Mouse (Mus musculus): ENCODE data around the gene Sema5a. TPM values are rescaled to one million over a fixed set of nuclear protein-coding genes. Genes with fewer than 3 reads are reported as not detected.

Sema5a gene
- polyA plus RNA-seq, 1 experiment, result 6.4 TPM

DNA sequence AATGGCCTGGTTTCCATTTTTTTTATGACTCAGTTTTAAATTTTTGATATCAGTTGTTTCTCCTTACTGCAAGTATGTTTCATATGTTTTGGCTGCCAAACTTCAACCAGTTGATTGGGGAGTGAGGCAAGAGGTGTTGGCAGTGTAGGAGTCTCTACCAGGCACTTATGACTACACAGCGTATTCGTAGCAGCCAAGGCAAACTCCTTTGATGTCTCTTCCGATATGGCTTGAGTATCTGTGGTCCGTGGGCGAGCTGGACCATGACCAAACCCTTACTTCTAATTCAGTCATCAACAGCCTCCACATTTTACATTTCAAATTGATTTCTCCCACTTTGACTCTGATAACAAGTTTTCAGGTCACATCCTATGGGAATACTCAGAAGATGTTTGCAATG is 52.7 kb downstream of the Sema5a start:
- Histone ChIP-seq H3K79me3 (ENCODE audit: low read depth) (no peaks in the 10 kb centered on the region), H3K27me3 (ENCODE audit: control insufficient read depth, insufficient read depth, insufficient read length) (no peaks in the 10 kb centered on the region), H3K79me2 (ENCODE audit: control insufficient read depth, insufficient read depth) (peaks cover 10% of the 10 kb centered on the region), H3K4me3 (ENCODE audit: insufficient read depth, poor library complexity, severe bottlenecking) (no peak overlapping the region), H3ac (ENCODE audit: control insufficient read depth, insufficient read length, low read depth) (no peak overlapping the region), H3K36me3 (ENCODE audit: control insufficient read depth, insufficient read depth) (peaks cover 4% of the 10 kb centered on the region)
- no peak for TF ChIP-seq MYOD1 (IDR thresholded peaks at IDR 0.05; ENCODE audit: control insufficient read depth, insufficient read length, low read depth)
- no peak for TF ChIP-seq MAX (IDR thresholded peaks at IDR 0.05)
- no peak for TF ChIP-seq CTCF (IDR thresholded peaks at IDR 0.05; ENCODE audit: control insufficient read depth, insufficient read depth, insufficient read length)
- no peak for TF ChIP-seq USF1 (IDR thresholded peaks at IDR 0.05; ENCODE audit: low read depth)
- TF ChIP-seq CEBPB (IDR thresholded peaks at IDR 0.05; ENCODE audit: low read depth), result no peak
- TF ChIP-seq FOSL1 (IDR thresholded peaks at IDR 0.05; ENCODE audit: insufficient read depth, low read length, poor library complexity, severe bottlenecking), result no peak
- no peak for TF ChIP-seq MYOG (IDR thresholded peaks at IDR 0.05; ENCODE audit: control insufficient read depth, extremely low read depth, insufficient read length)

DNA sequence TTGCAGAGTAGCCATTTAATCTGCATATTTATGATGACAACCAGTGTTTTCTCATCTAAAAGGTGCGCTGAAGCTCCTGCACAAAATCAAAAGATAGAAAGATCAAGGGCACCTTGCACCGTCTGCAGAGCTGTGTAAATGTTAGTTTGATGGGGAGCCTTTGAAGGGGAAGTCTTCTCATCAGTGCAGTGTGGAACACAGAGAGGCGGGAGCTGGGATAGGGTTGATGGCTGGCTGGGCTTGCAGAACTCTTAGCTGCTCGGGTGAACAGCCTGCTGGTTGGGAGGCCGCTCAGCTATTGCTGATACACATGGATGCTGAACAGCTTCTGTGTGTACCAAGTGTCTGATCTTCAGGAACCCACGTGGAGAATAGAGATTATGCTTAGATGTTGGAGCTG is 53.9 kb downstream of the Sema5a start:
- H3K27me3 ChIP-seq (ENCODE audit: control insufficient read depth, insufficient read depth, insufficient read length), result no peaks in the 10 kb centered on the region
- H3K79me2 ChIP-seq (ENCODE audit: control insufficient read depth, insufficient read depth), result peaks cover 5% of the 10 kb centered on the region
- no peak overlapping the region for H3K4me3 ChIP-seq (ENCODE audit: insufficient read depth, poor library complexity, severe bottlenecking)
- no peaks in the 10 kb centered on the region for H3K79me3 ChIP-seq (ENCODE audit: low read depth)
- TF ChIP-seq USF1 (IDR thresholded peaks at IDR 0.05; ENCODE audit: low read depth), result no peak
- no peak for TF ChIP-seq MAX (IDR thresholded peaks at IDR 0.05)
- no peak for TF ChIP-seq CTCF (IDR thresholded peaks at IDR 0.05; ENCODE audit: control insufficient read depth, insufficient read depth, insufficient read length)
- TF ChIP-seq MYOG (IDR thresholded peaks at IDR 0.05; ENCODE audit: control insufficient read depth, extremely low read depth, insufficient read length), result no peak
- no peak for TF ChIP-seq MYOD1 (IDR thresholded peaks at IDR 0.05; ENCODE audit: control insufficient read depth, insufficient read length, low read depth)
- TF ChIP-seq CEBPB (IDR thresholded peaks at IDR 0.05; ENCODE audit: low read depth), result no peak
- TF ChIP-seq FOSL1 (IDR thresholded peaks at IDR 0.05; ENCODE audit: insufficient read depth, low read length, poor library complexity, severe bottlenecking), result no peak
- H3ac ChIP-seq (ENCODE audit: control insufficient read depth, insufficient read length, low read depth), result no peak overlapping the region
- H3K36me3 ChIP-seq (ENCODE audit: control insufficient read depth, insufficient read depth), result peaks cover 4% of the 10 kb centered on the region

DNA sequence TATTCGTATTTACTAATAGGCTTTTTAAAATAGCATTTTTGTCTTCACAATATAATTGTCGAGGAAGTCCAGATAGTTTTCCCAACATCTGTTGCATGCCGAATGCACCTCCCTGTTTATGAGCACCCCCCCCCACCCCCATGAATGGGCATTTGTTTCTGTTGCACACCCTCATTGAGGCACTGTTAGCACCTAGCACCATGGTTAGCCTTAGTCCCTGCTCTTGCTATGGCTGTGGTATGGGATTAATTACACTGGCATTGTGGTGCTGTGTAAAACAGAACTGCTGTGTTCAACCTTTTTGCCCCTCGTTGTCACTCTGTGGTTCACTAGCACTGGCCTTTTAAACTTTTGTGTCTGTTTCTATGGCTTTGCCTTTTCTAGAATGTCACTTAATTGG is 56.4 kb downstream of the Sema5a start:
- no peaks in the 10 kb centered on the region for H3K79me3 ChIP-seq (ENCODE audit: low read depth)
- H3K79me2 ChIP-seq (ENCODE audit: control insufficient read depth, insufficient read depth), result peaks cover 5% of the 10 kb centered on the region
- H3K4me3 ChIP-seq (ENCODE audit: insufficient read depth, poor library complexity, severe bottlenecking), result no peak overlapping the region
- H3K27me3 ChIP-seq (ENCODE audit: control insufficient read depth, insufficient read depth, insufficient read length), result no peaks in the 10 kb centered on the region
- TF ChIP-seq CEBPB (IDR thresholded peaks at IDR 0.05; ENCODE audit: low read depth), result no peak
- TF ChIP-seq CTCF (IDR thresholded peaks at IDR 0.05; ENCODE audit: control insufficient read depth, insufficient read depth, insufficient read length), result no peak
- no peak for TF ChIP-seq FOSL1 (IDR thresholded peaks at IDR 0.05; ENCODE audit: insufficient read depth, low read length, poor library complexity, severe bottlenecking)
- TF ChIP-seq MAX (IDR thresholded peaks at IDR 0.05), result no peak
- no peak for TF ChIP-seq MYOD1 (IDR thresholded peaks at IDR 0.05; ENCODE audit: control insufficient read depth, insufficient read length, low read depth)
- TF ChIP-seq USF1 (IDR thresholded peaks at IDR 0.05; ENCODE audit: low read depth), result no peak
- TF ChIP-seq MYOG (IDR thresholded peaks at IDR 0.05; ENCODE audit: control insufficient read depth, extremely low read depth, insufficient read length), result no peak
- no peak overlapping the region for H3ac ChIP-seq (ENCODE audit: control insufficient read depth, insufficient read length, low read depth)
- no peaks in the 10 kb centered on the region for H3K36me3 ChIP-seq (ENCODE audit: control insufficient read depth, insufficient read depth)

DNA sequence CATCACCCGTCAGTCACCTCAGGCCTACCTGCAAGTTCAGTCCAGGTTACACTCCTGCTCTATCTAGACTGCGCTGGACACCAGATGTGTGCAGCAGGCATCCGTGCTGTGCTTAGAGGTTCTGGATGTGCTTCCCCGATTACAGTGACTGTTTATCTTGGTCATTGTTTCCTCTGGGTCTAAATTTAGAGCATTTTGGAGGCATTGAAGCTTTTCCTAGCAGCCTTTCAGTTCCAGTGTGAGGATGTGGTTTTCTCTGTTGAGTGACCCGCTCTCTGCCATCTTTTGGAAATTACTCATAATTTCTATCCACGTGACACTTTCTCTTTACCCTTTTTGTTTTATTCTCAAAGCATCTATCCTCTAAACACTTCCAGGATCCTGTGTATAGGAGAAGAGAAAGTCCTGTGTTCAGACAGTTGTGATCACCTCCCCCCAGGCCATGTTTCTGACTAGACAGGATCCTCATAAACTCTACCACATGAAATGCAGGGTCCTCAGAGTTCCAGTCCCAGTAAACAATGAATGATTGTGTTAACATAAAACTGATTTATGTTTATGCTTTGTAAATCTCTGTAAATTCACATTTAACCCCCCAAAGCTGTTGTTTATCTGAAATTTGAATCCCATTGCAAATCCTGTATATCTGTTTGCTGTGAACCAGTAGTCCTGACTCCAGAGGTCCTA is 62.1 kb downstream of the Sema5a start:
- Histone ChIP-seq H3K36me3 (ENCODE audit: control insufficient read depth, insufficient read depth) (no peaks in the 10 kb centered on the region), H3K4me3 (ENCODE audit: insufficient read depth, poor library complexity, severe bottlenecking) (no peak overlapping the region), H3K27me3 (ENCODE audit: control insufficient read depth, insufficient read depth, insufficient read length) (no peaks in the 10 kb centered on the region), H3ac (ENCODE audit: control insufficient read depth, insufficient read length, low read depth) (no peak overlapping the region), H3K79me2 (ENCODE audit: control insufficient read depth, insufficient read depth) (peaks cover 15% of the 10 kb centered on the region), H3K79me3 (ENCODE audit: low read depth) (no peaks in the 10 kb centered on the region)
- TF ChIP-seq USF1 (IDR thresholded peaks at IDR 0.05; ENCODE audit: low read depth), result peak; percentile 84
- TF ChIP-seq MAX (IDR thresholded peaks at IDR 0.05), result no peak

DNA sequence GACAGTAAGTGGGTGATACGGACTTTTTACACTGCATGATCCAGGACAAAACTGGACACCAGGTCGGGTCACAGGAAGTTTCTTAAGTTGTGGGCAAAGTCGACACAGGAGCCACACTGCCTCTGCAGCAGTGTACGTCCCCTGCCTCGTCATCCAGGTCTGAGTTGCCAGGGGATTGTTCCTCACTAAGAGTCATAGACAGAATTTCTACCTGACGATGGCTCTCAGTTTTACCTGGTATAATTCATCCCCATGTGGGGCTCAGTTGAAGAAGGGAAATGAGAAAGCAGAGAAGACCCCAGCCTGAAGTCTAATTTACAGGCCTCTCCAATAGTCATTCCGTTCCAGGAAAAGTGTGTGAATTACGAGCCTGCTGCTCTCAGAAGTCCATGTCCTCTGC is 66.2 kb downstream of the Sema5a start:
- no peaks in the 10 kb centered on the region for H3K79me3 ChIP-seq (ENCODE audit: low read depth)
- no peak overlapping the region for H3ac ChIP-seq (ENCODE audit: control insufficient read depth, insufficient read length, low read depth)
- peaks cover 14% of the 10 kb centered on the region for H3K79me2 ChIP-seq (ENCODE audit: control insufficient read depth, insufficient read depth)
- no peak for TF ChIP-seq USF1 (IDR thresholded peaks at IDR 0.05; ENCODE audit: low read depth)
- TF ChIP-seq MYOG (IDR thresholded peaks at IDR 0.05; ENCODE audit: control insufficient read depth, extremely low read depth, insufficient read length), result no peak
- TF ChIP-seq MYOD1 (IDR thresholded peaks at IDR 0.05; ENCODE audit: control insufficient read depth, insufficient read length, low read depth), result no peak
- no peak for TF ChIP-seq CEBPB (IDR thresholded peaks at IDR 0.05; ENCODE audit: low read depth)
- no peak for TF ChIP-seq FOSL1 (IDR thresholded peaks at IDR 0.05; ENCODE audit: insufficient read depth, low read length, poor library complexity, severe bottlenecking)
- TF ChIP-seq MAX (IDR thresholded peaks at IDR 0.05), result no peak
- no peaks in the 10 kb centered on the region for H3K36me3 ChIP-seq (ENCODE audit: control insufficient read depth, insufficient read depth)
- no peak overlapping the region for H3K4me3 ChIP-seq (ENCODE audit: insufficient read depth, poor library complexity, severe bottlenecking)
- H3K27me3 ChIP-seq (ENCODE audit: control insufficient read depth, insufficient read depth, insufficient read length), result no peaks in the 10 kb centered on the region

DNA sequence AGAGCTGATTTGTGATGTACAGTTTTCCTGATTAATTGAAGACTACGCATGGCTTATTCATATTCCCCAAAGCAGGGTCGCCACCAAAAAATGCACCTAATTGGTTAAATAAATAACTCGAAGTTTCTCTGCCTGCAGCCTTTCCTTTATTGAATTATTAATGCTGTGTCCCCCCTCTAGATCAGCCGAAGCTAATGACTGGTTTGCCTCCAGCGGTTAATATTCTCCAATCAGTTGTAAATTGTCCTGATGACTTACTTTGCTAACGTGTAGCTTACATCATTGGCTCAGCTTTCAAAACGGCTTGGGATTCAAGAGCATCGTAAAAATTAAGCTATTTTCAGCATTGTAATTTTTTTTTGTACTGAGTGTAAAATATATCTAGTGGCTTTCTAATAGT is 66.7 kb downstream of the Sema5a start:
- H3K4me3 ChIP-seq (ENCODE audit: insufficient read depth, poor library complexity, severe bottlenecking), result no peak overlapping the region
- H3ac ChIP-seq (ENCODE audit: control insufficient read depth, insufficient read length, low read depth), result no peak overlapping the region
- no peaks in the 10 kb centered on the region for H3K79me3 ChIP-seq (ENCODE audit: low read depth)
- no peaks in the 10 kb centered on the region for H3K36me3 ChIP-seq (ENCODE audit: control insufficient read depth, insufficient read depth)
- peaks cover 14% of the 10 kb centered on the region for H3K79me2 ChIP-seq (ENCODE audit: control insufficient read depth, insufficient read depth)
- no peak for TF ChIP-seq MYOD1 (IDR thresholded peaks at IDR 0.05; ENCODE audit: control insufficient read depth, insufficient read length, low read depth)
- TF ChIP-seq CEBPB (IDR thresholded peaks at IDR 0.05; ENCODE audit: low read depth), result no peak
- TF ChIP-seq CTCF (IDR thresholded peaks at IDR 0.05; ENCODE audit: control insufficient read depth, insufficient read depth, insufficient read length), result no peak
- TF ChIP-seq FOSL1 (IDR thresholded peaks at IDR 0.05; ENCODE audit: insufficient read depth, low read length, poor library complexity, severe bottlenecking), result no peak
- no peak for TF ChIP-seq MYOG (IDR thresholded peaks at IDR 0.05; ENCODE audit: control insufficient read depth, extremely low read depth, insufficient read length)
- TF ChIP-seq USF1 (IDR thresholded peaks at IDR 0.05; ENCODE audit: low read depth), result no peak
- no peak for TF ChIP-seq MAX (IDR thresholded peaks at IDR 0.05)
- no peaks in the 10 kb centered on the region for H3K27me3 ChIP-seq (ENCODE audit: control insufficient read depth, insufficient read depth, insufficient read length)
